Mouse (Mus musculus): ENCODE measurements around the gene Lrrc3b. TPM values are rescaled to one million over a fixed set of nuclear protein-coding genes. Genes with fewer than 3 reads are reported as not detected.
A peak's percentile ranks its signal among the peaks of the same experiment; 100 is the strongest.

Gene Lrrc3b
- not detected in 2 replicates for total RNA-seq (2017)

DNA sequence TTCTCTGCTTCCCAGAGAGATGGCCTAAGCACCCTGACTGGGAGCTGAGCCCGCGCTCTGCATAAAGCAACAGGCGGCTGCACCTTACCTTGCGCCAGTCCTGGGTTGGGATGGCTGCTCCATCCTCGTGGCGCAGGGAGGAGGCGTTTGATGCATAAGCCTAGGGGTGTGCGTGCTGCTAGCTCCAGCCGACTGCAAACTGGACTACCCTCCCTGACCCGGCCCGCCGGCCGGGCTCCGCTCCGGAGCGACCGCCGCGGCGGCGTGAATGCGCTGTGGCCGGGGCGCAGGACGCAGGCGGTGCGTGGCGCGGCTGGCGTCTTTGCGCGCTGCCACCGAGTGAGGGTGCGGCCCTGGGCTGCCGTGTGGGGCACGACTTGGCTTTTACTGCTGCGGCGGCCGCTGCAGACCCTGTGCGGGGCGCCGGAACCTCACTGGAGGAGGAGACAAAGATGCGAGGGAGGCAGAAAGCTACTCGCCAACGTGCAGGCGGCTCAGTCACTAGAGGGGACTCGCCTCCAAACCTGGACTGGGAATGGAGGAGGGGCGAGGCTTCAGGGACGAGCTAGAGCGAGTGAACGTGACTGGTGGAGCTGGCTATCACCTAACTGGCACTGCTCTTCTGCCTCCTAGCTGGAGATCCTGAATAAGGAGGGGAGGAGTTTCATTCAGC, at the start of gene Lrrc3b:
Gene Lrrc3b (minus strand): TSS at position 503 of the 673 bp plus-strand sequence.
- ATAC-seq (replicated peaks in 1 of 2; ENCODE audit: insufficient read depth in 1 of 2, low FRiP score in 2 of 2, low TSS enrichment in 1 of 2, low read depth in 1 of 2, poor library complexity in 2 of 2, severe bottlenecking in 2 of 2) = peak in 1 of 2 experiments; percentile 29; a peak in 1 of 4 replicates

DNA sequence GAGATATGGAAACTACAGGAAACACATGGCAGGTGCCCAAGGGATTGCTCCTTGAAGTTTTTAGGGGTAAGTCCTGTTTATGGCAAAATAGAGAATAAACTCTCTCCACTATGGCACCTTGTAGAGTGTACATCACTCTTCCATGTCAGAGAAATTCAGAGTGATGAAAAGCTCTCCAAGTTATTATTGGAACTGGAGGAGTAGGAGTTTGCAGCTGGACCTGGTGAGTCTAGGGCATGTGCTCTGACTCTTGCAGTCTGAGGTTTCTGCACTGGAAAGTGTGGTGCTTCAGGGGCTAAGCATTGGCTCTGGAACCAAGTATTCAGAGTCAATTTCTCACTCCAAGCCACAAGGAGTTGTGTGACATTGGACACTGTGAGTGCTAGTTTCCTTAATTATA, 38.9 kb upstream of the Lrrc3b start:
- ATAC-seq (replicated peaks in 1 of 2; ENCODE audit: insufficient read depth in 1 of 2, low FRiP score in 2 of 2, low TSS enrichment in 1 of 2, low read depth in 1 of 2, poor library complexity in 2 of 2, severe bottlenecking in 2 of 2) = no peak

DNA sequence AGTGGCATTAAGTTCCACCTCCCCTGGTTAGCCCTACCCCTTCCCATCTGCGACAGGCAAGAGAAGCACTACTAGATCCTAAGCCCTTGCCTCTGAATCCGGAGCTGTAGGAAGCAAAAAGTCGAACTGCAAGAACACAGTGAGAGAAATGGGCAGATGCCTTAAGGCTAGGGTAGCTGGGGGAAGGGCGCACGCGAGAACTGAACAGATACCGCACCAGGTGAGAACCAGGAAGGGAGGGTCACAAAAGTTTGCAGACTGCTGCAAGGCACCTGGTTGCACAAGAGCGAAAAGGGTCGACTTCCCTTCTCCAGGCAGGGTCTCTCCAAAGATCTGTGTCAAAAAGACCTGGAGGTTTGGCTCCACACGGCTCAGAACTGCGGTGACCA, 697 bp downstream of the Lrrc3b start:
- no peak for ATAC-seq (replicated peaks in 1 of 2; ENCODE audit: insufficient read depth in 1 of 2, low FRiP score in 2 of 2, low TSS enrichment in 1 of 2, low read depth in 1 of 2, poor library complexity in 2 of 2, severe bottlenecking in 2 of 2)

DNA sequence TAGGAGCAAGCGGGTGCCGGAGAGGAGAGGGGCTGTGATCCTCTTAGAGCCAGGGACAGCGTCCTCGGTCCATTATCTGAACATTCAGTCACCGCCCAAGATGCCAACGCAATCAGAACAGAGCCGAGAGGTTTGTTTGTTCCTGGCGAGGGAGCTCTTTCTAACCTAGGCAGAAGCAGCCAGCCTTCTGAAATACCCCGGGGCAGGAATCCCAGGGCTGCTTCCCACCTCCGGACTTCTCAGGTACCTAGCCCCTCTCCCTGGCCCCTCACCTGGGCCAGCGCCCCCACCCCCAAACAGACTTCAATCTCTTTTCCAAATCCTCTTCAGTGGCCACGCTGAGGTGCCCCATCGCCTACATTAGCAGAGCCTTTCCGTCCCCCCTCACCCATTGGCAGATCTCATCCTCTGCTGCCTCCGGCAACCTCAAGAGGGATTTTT, 1.3 kb downstream of the Lrrc3b start:
- no peak for ATAC-seq (replicated peaks in 1 of 2; ENCODE audit: insufficient read depth in 1 of 2, low FRiP score in 2 of 2, low TSS enrichment in 1 of 2, low read depth in 1 of 2, poor library complexity in 2 of 2, severe bottlenecking in 2 of 2)

DNA sequence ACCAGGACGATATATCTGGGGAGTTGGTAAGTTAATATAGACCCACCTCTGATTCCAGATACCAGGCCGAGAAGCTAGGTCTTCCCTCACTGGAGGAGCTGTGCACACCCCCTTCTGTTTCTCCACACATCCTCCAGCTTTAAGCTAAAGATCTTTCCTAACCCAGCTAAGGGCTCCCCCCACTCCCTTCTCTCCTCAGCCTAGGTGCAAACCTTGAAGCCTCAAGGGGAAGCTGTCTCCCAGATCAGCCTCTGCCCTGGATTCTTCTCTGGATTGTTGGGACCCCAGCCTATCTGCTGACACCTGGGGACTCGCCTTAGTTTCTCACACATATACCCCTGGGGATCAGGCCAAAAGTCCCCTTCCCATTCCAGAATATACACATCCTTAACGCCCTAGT, 1.7 kb downstream of the Lrrc3b start:
- ATAC-seq (replicated peaks in 1 of 2; ENCODE audit: insufficient read depth in 1 of 2, low FRiP score in 2 of 2, low TSS enrichment in 1 of 2, low read depth in 1 of 2, poor library complexity in 2 of 2, severe bottlenecking in 2 of 2) = no peak

DNA sequence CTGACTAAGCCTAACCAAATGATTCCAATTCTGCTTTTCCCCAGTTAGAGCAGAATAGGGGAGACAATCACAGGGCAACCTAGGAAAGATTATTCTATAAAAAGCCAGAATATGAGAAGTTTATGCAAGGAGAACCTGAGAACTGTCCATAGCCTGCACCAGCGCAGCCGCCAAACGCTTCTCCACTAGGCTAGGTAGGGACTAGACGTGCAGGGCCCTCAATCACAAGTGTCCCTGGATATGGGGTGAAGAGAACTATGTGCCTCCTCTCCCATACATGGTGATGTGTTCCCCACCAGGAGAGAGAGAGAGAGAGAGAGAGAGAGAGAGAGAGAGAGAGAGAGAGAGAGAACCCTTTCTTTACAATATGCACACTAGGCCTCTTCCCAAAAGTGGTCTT, 2.2 kb downstream of the Lrrc3b start:
- no peak for ATAC-seq (replicated peaks in 1 of 2; ENCODE audit: insufficient read depth in 1 of 2, low FRiP score in 2 of 2, low TSS enrichment in 1 of 2, low read depth in 1 of 2, poor library complexity in 2 of 2, severe bottlenecking in 2 of 2)

DNA sequence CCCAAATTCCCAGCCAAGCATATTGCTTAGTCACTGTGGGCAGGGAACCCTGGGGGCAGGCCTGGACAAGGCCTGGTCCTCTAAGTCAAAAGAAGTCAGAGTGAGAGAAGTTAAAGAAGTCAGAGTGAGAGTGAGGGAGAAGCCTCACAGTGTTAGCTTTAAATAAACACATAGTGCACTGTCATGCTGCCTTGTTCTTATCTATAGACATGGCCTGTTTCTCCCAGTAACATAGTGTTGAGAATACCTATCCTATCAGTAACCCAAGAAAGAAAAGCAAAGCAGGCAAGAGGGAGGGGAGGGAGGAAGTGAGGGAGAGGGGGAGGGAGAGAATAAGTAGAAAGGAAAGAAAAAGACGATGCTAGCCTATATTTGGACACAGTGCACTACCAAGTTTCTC, 6.4 kb downstream of the Lrrc3b start:
- no peak for ATAC-seq (replicated peaks in 1 of 2; ENCODE audit: insufficient read depth in 1 of 2, low FRiP score in 2 of 2, low TSS enrichment in 1 of 2, low read depth in 1 of 2, poor library complexity in 2 of 2, severe bottlenecking in 2 of 2)

DNA sequence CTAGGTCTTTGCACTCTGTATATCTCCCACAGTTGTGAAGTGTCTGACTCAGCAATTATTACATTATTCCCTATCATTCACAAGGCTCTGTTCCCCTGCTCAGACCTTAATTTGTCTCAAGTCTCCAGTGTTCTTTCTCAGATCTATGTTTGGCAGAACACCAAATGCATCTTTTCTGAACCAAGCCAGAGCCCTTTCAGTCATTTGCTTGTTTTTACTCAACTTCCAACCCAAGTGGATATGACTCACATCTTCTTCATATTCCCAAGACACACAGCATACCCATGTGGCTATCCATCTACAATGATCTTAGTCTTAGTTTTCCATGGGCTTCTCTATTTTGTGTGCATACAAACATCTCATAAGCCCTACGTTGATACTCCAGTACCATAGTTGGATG, 17.2 kb downstream of the Lrrc3b start:
- ATAC-seq (replicated peaks in 1 of 2; ENCODE audit: insufficient read depth in 1 of 2, low FRiP score in 2 of 2, low TSS enrichment in 1 of 2, low read depth in 1 of 2, poor library complexity in 2 of 2, severe bottlenecking in 2 of 2) = no peak

DNA sequence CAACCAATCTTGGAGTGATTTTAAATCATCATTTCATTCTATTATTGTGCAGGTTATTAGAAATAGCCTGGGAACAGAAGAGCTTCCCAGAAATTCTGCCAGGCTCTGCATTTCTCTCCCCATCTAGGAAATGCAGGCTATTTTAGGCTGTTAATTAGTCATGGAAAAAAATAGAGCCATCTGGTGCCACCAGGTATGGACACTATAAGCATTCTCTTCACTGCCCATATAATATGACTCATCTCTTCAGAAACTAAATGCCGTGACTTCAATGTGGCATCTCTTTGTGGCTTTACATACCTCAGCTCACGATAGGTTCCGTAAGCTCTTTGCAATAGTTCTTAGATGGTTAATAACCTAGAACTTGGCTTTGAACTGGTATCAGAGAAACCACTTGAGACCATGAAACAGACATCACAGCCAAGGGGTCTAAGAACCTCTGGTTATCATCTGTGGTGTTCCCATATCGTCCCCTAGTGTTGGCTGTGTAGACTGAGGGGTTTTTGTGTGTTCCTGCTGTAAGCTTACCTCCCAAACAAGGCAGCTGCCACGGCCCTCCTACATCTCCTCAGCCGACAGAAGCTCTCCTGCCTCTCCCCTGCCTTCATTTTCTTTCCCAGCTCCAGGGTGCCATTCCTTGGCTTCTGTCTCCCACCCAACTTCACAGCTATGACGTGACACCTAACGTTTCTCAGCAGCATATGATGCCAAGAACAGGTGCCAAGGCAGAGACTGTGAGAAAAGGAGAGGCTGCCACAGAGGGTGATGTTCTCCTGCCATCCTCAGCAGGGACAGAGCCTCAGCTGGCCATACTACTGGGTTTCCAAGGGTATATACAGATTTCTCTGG, 27.9 kb downstream of the Lrrc3b start:
- no peak for ATAC-seq (replicated peaks in 1 of 2; ENCODE audit: insufficient read depth in 1 of 2, low FRiP score in 2 of 2, low TSS enrichment in 1 of 2, low read depth in 1 of 2, poor library complexity in 2 of 2, severe bottlenecking in 2 of 2)

DNA sequence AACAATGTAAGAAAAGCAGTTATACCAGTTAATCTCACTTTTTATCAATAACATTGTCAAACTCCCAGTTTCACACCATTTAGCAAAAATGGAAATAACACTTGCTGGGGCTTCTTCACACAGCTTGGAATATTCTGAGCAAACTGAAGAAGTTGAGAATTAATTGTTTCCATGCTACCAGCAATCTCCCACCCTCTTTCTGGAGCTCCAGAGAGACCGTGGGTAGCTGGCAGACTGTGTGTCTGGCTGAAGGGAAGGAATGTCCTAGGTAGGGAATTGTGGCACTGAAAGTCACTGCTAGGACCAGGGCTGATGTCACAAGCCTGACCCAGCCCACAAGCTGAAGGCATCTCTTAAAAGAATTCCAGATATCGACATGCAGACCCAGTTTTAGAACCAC, 53.3 kb downstream of the Lrrc3b start:
- no peak for ATAC-seq (replicated peaks in 1 of 2; ENCODE audit: insufficient read depth in 1 of 2, low FRiP score in 2 of 2, low TSS enrichment in 1 of 2, low read depth in 1 of 2, poor library complexity in 2 of 2, severe bottlenecking in 2 of 2)

DNA sequence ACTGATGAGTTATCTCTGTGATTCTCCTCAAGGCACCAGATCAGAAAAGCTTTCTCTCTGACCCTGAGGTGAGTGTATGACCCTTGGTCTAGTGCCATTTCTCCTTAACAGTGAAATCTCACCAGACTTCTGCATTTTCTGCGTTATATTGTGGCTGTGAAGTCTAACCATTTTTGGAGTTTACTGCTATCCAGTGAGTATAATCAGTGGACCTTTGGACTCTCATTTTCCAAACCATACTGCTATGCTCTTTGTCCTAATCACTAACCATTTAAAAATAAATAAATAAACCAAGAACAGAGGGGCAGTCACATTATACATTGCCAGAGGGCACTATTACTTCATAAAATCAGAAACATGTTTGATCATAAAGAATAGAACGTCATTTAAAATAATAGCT, 53.8 kb downstream of the Lrrc3b start:
- ATAC-seq (replicated peaks in 1 of 2; ENCODE audit: insufficient read depth in 1 of 2, low FRiP score in 2 of 2, low TSS enrichment in 1 of 2, low read depth in 1 of 2, poor library complexity in 2 of 2, severe bottlenecking in 2 of 2) = no peak

DNA sequence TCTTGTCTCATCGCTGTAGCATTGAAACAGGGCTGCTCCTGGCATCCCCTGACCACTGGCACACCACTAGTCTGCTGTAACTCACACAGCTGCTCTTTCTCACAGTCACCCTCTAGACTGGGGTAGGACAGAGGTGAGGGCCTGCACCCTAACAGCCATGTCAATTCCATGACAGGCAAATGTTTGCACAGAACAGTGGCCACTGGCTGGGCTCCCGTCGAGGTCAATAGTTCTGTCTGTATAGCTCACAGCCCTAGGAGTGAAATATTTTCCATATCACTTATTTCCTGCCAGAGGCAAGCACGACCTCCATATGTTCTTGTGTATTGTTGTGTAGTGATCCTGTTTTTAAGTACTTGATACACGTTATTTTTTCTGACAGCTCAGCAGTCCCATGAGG, 54.3 kb downstream of the Lrrc3b start:
- ATAC-seq (replicated peaks in 1 of 2; ENCODE audit: insufficient read depth in 1 of 2, low FRiP score in 2 of 2, low TSS enrichment in 1 of 2, low read depth in 1 of 2, poor library complexity in 2 of 2, severe bottlenecking in 2 of 2) = no peak

DNA sequence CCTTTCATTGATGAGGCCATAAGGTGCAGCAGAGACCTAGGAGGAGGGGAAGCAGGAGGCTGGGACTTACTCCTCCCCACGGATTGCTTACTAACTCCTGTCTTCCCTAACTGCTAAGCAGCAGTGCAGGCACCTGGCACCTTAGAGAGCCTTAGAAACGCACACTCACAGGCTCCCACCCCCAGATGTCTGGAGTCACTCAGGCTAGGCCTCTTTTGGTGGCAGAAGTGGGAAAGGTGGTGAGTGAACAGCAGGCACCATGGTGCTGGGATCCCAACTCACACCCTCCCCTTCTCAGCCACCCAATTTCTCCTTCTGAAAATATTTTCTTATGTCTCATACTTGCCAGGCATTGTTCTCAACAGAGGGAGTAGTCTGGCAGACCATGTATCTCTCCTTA, 55.7 kb downstream of the Lrrc3b start:
- no peak for ATAC-seq (replicated peaks in 1 of 2; ENCODE audit: insufficient read depth in 1 of 2, low FRiP score in 2 of 2, low TSS enrichment in 1 of 2, low read depth in 1 of 2, poor library complexity in 2 of 2, severe bottlenecking in 2 of 2)

DNA sequence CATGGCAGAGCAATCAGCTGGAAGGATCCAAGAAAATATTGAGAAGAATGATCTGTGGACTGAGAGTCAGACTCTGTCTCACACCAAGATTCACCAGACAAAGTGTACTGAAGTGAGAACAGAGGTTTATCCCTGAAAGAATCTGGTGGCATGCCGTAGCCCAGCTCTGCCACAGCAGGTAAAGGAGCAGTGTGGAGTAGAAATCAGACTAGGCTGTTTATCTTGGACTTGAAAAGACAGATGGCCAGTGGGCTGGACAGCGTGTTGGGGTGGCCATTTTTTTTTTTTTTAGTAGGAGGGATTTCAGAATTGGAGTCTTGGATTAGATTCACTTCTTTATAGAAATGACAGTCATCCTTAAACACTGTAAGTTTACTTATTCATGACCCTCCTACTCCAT, 61.4 kb downstream of the Lrrc3b start:
- no peak for ATAC-seq (replicated peaks in 1 of 2; ENCODE audit: insufficient read depth in 1 of 2, low FRiP score in 2 of 2, low TSS enrichment in 1 of 2, low read depth in 1 of 2, poor library complexity in 2 of 2, severe bottlenecking in 2 of 2)

DNA sequence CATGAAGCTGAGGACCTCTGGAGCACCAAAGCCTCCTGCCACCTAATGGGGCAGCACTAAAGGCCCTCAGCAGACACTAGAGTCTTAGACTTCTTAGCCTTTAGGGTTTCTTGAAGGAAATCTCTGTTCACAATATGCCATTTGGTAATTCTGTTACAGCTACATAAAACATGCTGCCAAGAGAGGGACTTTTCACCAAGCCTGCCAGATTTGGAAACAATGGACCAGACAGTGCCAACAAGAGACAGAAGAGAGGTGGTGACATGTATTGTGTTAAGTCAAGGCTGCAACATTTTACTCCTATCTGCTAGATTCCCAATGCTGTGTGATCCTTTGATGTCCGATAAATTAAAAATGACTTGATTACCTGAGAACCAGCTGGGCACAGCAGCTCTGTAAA, 62.0 kb downstream of the Lrrc3b start:
- no peak for ATAC-seq (replicated peaks in 1 of 2; ENCODE audit: insufficient read depth in 1 of 2, low FRiP score in 2 of 2, low TSS enrichment in 1 of 2, low read depth in 1 of 2, poor library complexity in 2 of 2, severe bottlenecking in 2 of 2)

DNA sequence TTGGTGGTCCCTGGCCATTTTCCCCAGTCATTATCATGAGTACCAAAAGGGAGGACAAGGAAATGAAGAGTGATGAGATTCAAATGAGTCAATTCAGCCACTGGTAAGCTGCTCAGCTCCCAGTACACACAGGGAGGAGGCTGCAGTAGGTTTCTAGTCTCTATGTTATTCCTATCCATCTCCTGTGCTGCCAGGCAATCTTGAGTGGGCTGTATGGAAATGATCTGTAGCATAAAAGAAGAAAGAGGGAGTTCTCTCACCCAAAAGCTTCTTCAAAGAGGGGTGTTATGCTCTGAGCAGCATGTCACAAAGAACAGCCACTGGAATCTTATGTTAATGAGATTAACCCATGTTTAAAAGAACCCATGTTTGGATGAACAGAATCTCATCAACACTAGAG, 64.5 kb downstream of the Lrrc3b start:
- no peak for ATAC-seq (replicated peaks in 1 of 2; ENCODE audit: insufficient read depth in 1 of 2, low FRiP score in 2 of 2, low TSS enrichment in 1 of 2, low read depth in 1 of 2, poor library complexity in 2 of 2, severe bottlenecking in 2 of 2)

DNA sequence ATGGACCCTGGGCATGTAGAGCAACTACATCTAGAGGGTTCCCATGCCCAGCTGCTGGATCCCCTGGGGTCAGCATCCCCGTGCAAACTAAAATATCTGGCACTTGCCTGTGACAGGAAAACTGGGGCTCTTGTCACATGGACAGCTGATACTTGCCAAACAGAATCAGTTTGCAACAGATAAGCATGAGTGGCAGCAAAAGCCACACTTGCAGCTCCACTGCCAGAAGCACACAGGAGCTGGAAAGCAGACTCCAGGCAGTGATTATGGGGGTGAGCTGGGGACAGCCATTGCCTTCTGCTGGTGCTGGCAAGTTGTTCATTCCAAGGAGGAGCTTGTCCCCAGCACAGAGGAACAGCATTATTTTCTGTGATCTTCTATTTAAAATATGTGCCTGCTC, 65.8 kb downstream of the Lrrc3b start:
- ATAC-seq (replicated peaks in 1 of 2; ENCODE audit: insufficient read depth in 1 of 2, low FRiP score in 2 of 2, low TSS enrichment in 1 of 2, low read depth in 1 of 2, poor library complexity in 2 of 2, severe bottlenecking in 2 of 2) = no peak

DNA sequence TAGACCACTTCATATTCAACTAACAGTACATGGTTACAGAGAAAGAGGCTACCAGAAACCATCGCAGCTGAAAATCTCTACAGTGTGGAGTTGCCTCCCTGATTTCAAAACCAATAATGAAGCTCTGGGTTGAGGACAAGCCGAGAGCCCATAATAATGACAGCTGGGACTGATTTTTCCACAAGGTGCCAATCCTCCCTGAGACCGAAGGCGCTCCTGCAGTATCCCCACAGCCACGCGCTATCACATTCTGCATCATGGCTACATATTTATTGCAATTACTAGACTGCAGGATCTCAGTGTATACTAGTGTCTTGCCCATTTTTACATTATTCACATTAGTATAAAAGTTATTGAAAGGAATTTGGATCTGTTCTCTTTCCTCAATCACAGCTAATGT, 73.7 kb downstream of the Lrrc3b start:
- no peak for ATAC-seq (replicated peaks in 1 of 2; ENCODE audit: insufficient read depth in 1 of 2, low FRiP score in 2 of 2, low TSS enrichment in 1 of 2, low read depth in 1 of 2, poor library complexity in 2 of 2, severe bottlenecking in 2 of 2)

DNA sequence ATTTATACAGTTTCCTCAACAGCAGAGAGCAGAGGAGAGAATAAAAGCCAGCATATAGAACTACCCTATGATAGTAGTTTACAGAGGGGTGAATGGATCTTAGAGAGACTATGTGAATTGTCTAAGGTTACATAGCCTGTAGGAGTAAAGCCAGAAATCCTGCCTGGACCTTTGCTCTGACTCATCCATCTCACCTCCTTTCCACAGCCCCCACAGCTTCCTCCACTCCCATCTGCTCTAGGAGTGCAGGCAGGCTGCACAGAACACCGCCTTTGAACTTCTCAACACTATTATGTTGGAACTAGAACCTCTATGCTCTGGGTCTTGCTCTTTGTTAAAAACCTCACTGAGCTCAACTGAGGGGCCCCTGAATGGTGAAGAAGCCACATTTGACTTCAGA, 78.9 kb downstream of the Lrrc3b start:
- ATAC-seq (replicated peaks in 1 of 2; ENCODE audit: insufficient read depth in 1 of 2, low FRiP score in 2 of 2, low TSS enrichment in 1 of 2, low read depth in 1 of 2, poor library complexity in 2 of 2, severe bottlenecking in 2 of 2) = no peak
